Mouse (Mus musculus) CH12.LX (cell line): ENCODE measurements at regions not wholly inside any gene's neighbourhood (a gene's known extent, or its start where the extent isn't known, plus 50 kb on each side); places are given as distances from the start of the nearest gene placed in this dataset.

Source experiments
- DNase-seq: peaks from one replicate; pipeline ENCODE4 v3.0.0-alpha.2; 2013; ENCODE audit errors: extremely low read depth
- H3K27ac ChIP-seq: 2 replicates; pipeline ENCODE4 v1.5.1; 2012; ENCODE audit warnings: low read depth, mild to moderate bottlenecking, control low read depth, moderate library complexity; ENCODE audit not compliant: insufficient read depth
- H3K27me3 ChIP-seq: replicated peaks from 2 replicates; pipeline ENCODE3; 2012; ENCODE audit warnings: inconsistent platforms
- H3K36me3 ChIP-seq, 2 experiments: replicated peaks in 1 of 2; 2 replicates each; pipeline versions ENCODE3 to v1.6.1; 2012; ENCODE audit warnings: inconsistent platforms in 1 of 2, low read length in 1 of 2, mild to moderate bottlenecking in 1 of 2, mixed read lengths in 1 of 2, moderate library complexity in 1 of 2; ENCODE audit not compliant: control insufficient read depth in 1 of 2, insufficient read depth in 1 of 2
- H3K4me1 ChIP-seq, 2 experiments: 2 replicates each; pipeline ENCODE4 v1.6.1; 2012; ENCODE audit warnings: inconsistent platforms in 1 of 2, moderate library complexity in 1 of 2; ENCODE audit not compliant: insufficient read depth in 2 of 2, control insufficient read depth in 1 of 2
- H3K4me2 ChIP-seq: 2 replicates; pipeline ENCODE4 v1.6.1; 2012; ENCODE audit warnings: low read depth, mild to moderate bottlenecking, control low read depth; ENCODE audit not compliant: poor library complexity, insufficient read depth, severe bottlenecking
- H3K4me3 ChIP-seq, 3 experiments: fragments of 150-350 bp in 1 of 3; sonication (generic) in 1 of 3; replicated peaks in 1 of 3; 2 replicates each; pipeline versions ENCODE3 to v1.5.1; 2011 to 2012; ENCODE audit warnings: low read depth in 2 of 3, low read length in 2 of 3, mild to moderate bottlenecking in 2 of 3, moderate library complexity in 2 of 3, control low read depth in 1 of 3, improper control_type of control experiment in 1 of 3, inconsistent platforms in 1 of 3, mixed read lengths in 1 of 3; ENCODE audit not compliant: poor library complexity in 1 of 3
- H3K79me2 ChIP-seq: replicated peaks from 2 replicates; pipeline ENCODE4 v1.6.1; 2012; ENCODE audit warnings: mild to moderate bottlenecking, moderate library complexity; ENCODE audit not compliant: control insufficient read depth, poor library complexity, insufficient read depth, severe bottlenecking; ENCODE audit errors: extremely low read depth
- H3K9ac ChIP-seq: 2 replicates; pipeline ENCODE4 v1.6.1; 2012; ENCODE audit warnings: low read depth, mild to moderate bottlenecking, control low read depth, moderate library complexity; ENCODE audit not compliant: insufficient read depth
- H3K9me3 ChIP-seq: replicated peaks from 2 replicates; pipeline ENCODE3; 2012; ENCODE audit warnings: low read length, inconsistent platforms, mixed read lengths
- BHLHE40 ChIP-seq: IDR thresholded peaks from 2 replicates; pipeline ENCODE4 v1.6.1; 2011; ENCODE audit warnings: mild to moderate bottlenecking, low read depth, low read length, improper control_type of control experiment
- CHD1 ChIP-seq: IDR thresholded peaks from 2 replicates; pipeline ENCODE4 v1.6.1; 2012; ENCODE audit warnings: low read depth, low read length, improper control_type of control experiment, inconsistent platforms
- CTCF ChIP-seq, 2 experiments: IDR thresholded peaks in 1 of 2; conservative IDR thresholded peaks in 1 of 2; 2 replicates each; pipeline ENCODE4 v1.5.1; 2011 to 2012; ENCODE audit warnings: low read depth in 2 of 2, low read length in 2 of 2, improper control_type of control experiment in 1 of 2, inconsistent platforms in 1 of 2, mild to moderate bottlenecking in 1 of 2, moderate library complexity in 1 of 2
- E2F4 ChIP-seq: IDR thresholded peaks from 2 replicates; pipeline ENCODE4 v1.6.1; 2011; ENCODE audit warnings: low read depth, low read length, improper control_type of control experiment; ENCODE audit not compliant: insufficient replicate concordance
- ELF1 ChIP-seq: IDR thresholded peaks from 2 replicates; pipeline ENCODE4 v1.6.1; 2014; ENCODE audit warnings: low read depth, mild to moderate bottlenecking, inconsistent platforms, low read length, improper control_type of control experiment
- ETS1 ChIP-seq: conservative IDR thresholded peaks from 2 replicates; pipeline ENCODE4 v1.6.1; 2012; ENCODE audit warnings: low read depth, mild to moderate bottlenecking, inconsistent platforms, low read length, improper control_type of control experiment, moderate library complexity
- GABPA ChIP-seq: IDR thresholded peaks from 2 replicates; pipeline ENCODE4 v1.6.1; 2012; ENCODE audit warnings: low read depth, low read length, improper control_type of control experiment, inconsistent platforms; ENCODE audit not compliant: insufficient replicate concordance
- IRF4 ChIP-seq: IDR thresholded peaks from 2 replicates; pipeline ENCODE4 v1.6.1; 2014; ENCODE audit warnings: low read depth, mild to moderate bottlenecking, inconsistent platforms, low read length, improper control_type of control experiment
- MAFK ChIP-seq: IDR thresholded peaks from 2 replicates; pipeline ENCODE4 v1.6.1; 2011; ENCODE audit warnings: low read length, improper control_type of control experiment; ENCODE audit not compliant: insufficient replicate concordance
- MAX ChIP-seq: IDR thresholded peaks from 2 replicates; pipeline ENCODE4 v1.6.1; 2011; ENCODE audit warnings: low read length, improper control_type of control experiment
- MEF2A ChIP-seq: IDR thresholded peaks from 2 replicates; pipeline ENCODE4 v1.6.1; 2014; ENCODE audit warnings: low read depth, mild to moderate bottlenecking, inconsistent platforms, low read length, improper control_type of control experiment, borderline replicate concordance
- MXI1 ChIP-seq: IDR thresholded peaks from 2 replicates; pipeline ENCODE4 v1.6.1; 2011; ENCODE audit warnings: mild to moderate bottlenecking, low read depth, low read length, improper control_type of control experiment
- MYC ChIP-seq: IDR thresholded peaks from 2 replicates; pipeline ENCODE4 v1.6.1; 2011; ENCODE audit warnings: low read depth, mild to moderate bottlenecking, improper control_type of control experiment, low read length
- NRF1 ChIP-seq: IDR thresholded peaks from 2 replicates; pipeline ENCODE4 v1.6.1; 2014; ENCODE audit warnings: low read depth, mild to moderate bottlenecking, inconsistent platforms, low read length, improper control_type of control experiment, moderate library complexity
- RAD21 ChIP-seq: IDR thresholded peaks from 2 replicates; pipeline ENCODE4 v1.6.1; 2011; ENCODE audit warnings: low read depth, mild to moderate bottlenecking, low read length, improper control_type of control experiment, moderate library complexity
- SIN3A ChIP-seq: IDR thresholded peaks from 2 replicates; pipeline ENCODE4 v1.6.1; 2012; ENCODE audit warnings: low read length, improper control_type of control experiment, inconsistent platforms
- TCF12 ChIP-seq: IDR thresholded peaks from 2 replicates; pipeline ENCODE4 v1.6.1; 2014; ENCODE audit warnings: low read depth, mild to moderate bottlenecking, inconsistent platforms, low read length, improper control_type of control experiment
- UBTF ChIP-seq: IDR thresholded peaks from 2 replicates; pipeline ENCODE4 v1.6.1; 2012; ENCODE audit warnings: low read depth, mild to moderate bottlenecking, inconsistent platforms, low read length, improper control_type of control experiment, moderate library complexity
- USF2 ChIP-seq: conservative IDR thresholded peaks from 2 replicates; pipeline ENCODE4 v1.6.1; 2011; ENCODE audit warnings: low read depth, low read length, improper control_type of control experiment
- ZKSCAN1 ChIP-seq: IDR thresholded peaks from 2 replicates; pipeline ENCODE4 v1.6.1; 2012; ENCODE audit warnings: low read depth, inconsistent platforms, low read length, improper control_type of control experiment, borderline replicate concordance
- dilution Hi-C: fragments of 300-500 bp; cut with MboI; formaldehyde crosslinking; loops from 2 replicates; pipeline ENCODE4 v1.14.3; 2020; ENCODE audit warnings: low sequenced_read_pairs; ENCODE audit not compliant: extremely low pct_unique_long_range_greater_than_20kb, extremely low pct_ligation_motif_present
- in situ Hi-C: fragments of 300-500 bp; cut with MboI; formaldehyde crosslinking; loops from 3 replicates; pipeline ENCODE4 v1.14.3; 2019; ENCODE audit warnings: low sequenced_read_pairs, low pct_ligation_motif_present, low pct_unique_long_range_greater_than_20kb, mixed read lengths

DNA sequence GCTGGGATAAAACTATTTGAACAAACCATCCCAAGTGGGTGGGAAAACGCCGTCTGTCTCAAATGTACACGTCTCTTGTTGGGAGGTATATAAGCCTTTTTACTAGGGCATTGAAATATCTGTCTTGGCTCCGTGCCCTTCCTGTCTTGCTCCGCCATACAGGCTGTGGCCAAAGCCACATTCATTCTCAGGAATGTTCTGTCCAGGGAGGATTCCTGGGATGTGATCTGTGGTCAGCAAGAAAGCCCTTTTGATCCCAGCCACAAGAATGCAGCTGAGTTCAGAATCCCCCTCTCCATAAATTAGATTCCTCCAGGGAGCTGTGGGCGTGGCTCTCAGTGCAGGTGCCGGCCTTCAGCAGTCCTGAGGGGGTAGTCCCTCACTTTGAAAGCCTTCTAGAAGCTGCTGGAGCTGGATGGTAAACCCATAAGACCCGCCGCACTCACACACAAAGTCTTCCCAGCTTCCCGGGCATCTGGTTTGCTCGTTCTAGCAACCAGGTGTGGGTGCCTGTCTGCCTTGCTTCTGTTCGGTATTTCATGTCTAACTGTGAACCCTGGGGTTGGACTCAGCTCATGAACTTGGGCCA lies 125.6 kb upstream of the Cdkn3 start:
- H3K9ac ChIP-seq: no peak overlapping the region
- no peak overlapping the region for H3K4me2 ChIP-seq
- in situ Hi-C loops: no loop called here
- no peaks in the 10 kb centered on the region for H3K79me2 ChIP-seq
- H3K9me3 ChIP-seq: no peaks in the 10 kb centered on the region
- TF ChIP-seq BHLHE40 (no peak), ETS1 (no peak), MEF2A (no peak), MAX (no peak), ZKSCAN1 (no peak), UBTF (no peak), E2F4 (no peak), TCF12 (no peak), CHD1 (no peak), RAD21 (no peak), SIN3A (no peak), CTCF (conservative IDR thresholded peaks at IDR 0.05 in 1 of 2, IDR thresholded peaks at IDR 0.05 in 1 of 2; ENCODE audit: low read depth in 2 of 2, low read length in 2 of 2) (no peak)
- dilution Hi-C loops: no loop called here
- no peaks in the 10 kb centered on the region for H3K36me3 ChIP-seq
- no peak for DNase-seq
- H3K27me3 ChIP-seq: no peaks in the 10 kb centered on the region
- no peak overlapping the region for H3K27ac ChIP-seq
- no peak overlapping the region for H3K4me3 ChIP-seq
- peaks cover 2 to 19% of the 10 kb centered on the region in 2 experiments for H3K4me1 ChIP-seq

DNA sequence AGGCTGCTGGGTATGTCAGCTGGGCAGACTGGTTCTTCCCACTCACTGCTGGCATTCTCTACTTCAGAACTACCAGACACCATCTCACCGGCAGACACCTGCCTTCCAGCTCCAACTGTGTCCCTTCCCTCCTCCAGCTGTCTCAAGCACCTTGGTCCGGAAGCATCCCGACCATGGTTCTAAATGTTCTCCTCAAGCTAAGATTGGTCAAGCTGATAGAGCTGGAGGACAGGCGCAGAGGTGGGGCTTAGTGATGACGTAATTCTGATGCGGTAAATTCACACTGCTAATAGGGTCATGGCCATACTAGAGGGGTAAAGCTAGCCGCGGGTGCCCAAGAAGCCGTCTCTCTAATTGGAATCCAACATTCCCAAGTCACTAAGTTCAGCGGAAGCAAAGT lies 126.1 kb upstream of the Cdkn3 start:
- Histone ChIP-seq H3K79me2 (no peaks in the 10 kb centered on the region), H3K4me1 (peaks cover 2 to 19% of the 10 kb centered on the region in 2 experiments), H3K27me3 (no peaks in the 10 kb centered on the region), H3K9ac (no peak overlapping the region), H3K4me2 (no peak overlapping the region), H3K27ac (no peak overlapping the region), H3K36me3 (no peaks in the 10 kb centered on the region), H3K9me3 (no peaks in the 10 kb centered on the region), H3K4me3 (no peak overlapping the region)
- in situ Hi-C loops (no loop called here), dilution Hi-C loops (no loop called here)
- TF ChIP-seq E2F4 (no peak), MYC (no peak), ETS1 (no peak), SIN3A (no peak), IRF4 (no peak), GABPA (no peak), CTCF (conservative IDR thresholded peaks at IDR 0.05 in 1 of 2, IDR thresholded peaks at IDR 0.05 in 1 of 2; ENCODE audit: low read depth in 2 of 2, low read length in 2 of 2) (no peak), CHD1 (no peak), ELF1 (no peak), USF2 (no peak), UBTF (no peak), MXI1 (no peak), MAFK (no peak), NRF1 (no peak)
- DNase-seq: no peak
